Mouse (Mus musculus): ENCODE results near the gene Ptprd.

DNA sequence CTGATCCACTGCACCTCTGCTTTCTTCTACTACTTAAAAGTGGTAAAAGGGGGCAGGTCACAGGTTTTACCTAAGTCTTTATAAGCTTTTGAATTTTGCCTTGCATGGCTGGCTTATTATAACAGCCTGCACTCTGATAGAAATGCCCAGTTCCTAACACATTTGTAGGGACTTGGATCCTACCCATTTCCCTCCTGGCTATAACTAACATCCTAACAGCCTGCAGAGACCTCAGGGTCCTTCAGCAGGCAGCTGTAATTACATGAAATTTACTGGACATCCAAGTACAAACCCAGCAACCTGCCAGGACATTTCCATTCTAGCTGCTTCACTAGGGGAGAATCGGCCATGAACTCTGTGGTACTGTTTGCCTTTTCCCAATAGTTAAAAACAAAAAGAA lies 1751.2 kb downstream of the Ptprd start:
- TF ChIP-seq CTCF (conservative IDR thresholded peaks at IDR 0.05; ENCODE audit: low read length): no peak
- TF ChIP-seq NANOG (IDR thresholded peaks at IDR 0.05; ENCODE audit: borderline replicate concordance, low read length): no peak
- no peak for TF ChIP-seq POU5F1 (IDR thresholded peaks at IDR 0.05; ENCODE audit: borderline replicate concordance, low read length)
